Mouse (Mus musculus): ENCODE results near the gene Bmp2. TPM values are rescaled to one million over a fixed set of nuclear protein-coding genes. Genes with fewer than 3 reads are reported as not detected.

Gene Bmp2
- total RNA-seq (2021) = 10 to 100 TPM in 1 of 2 experiments, 1 to 10 TPM in 1; 9.4 to 12.8 TPM
- long read RNA-seq, experiment 1, transcript Bmp2-201 (3 exons, 3,555 nt) = major isoform, 14 of 30 reads
- long read RNA-seq, experiment 1, partial matches to known transcripts = 5 of 30 reads
- long read RNA-seq, experiment 1, other reads (novel, unspliced or antisense) = 11 of 30 reads
- long read RNA-seq, experiment 2, transcript Bmp2-201 (3 exons, 3,555 nt) = major isoform, 5 of 11 reads
- long read RNA-seq, experiment 2, partial matches to known transcripts = 1 of 11 reads
- long read RNA-seq, experiment 2, other reads (novel, unspliced or antisense) = 5 of 11 reads

DNA sequence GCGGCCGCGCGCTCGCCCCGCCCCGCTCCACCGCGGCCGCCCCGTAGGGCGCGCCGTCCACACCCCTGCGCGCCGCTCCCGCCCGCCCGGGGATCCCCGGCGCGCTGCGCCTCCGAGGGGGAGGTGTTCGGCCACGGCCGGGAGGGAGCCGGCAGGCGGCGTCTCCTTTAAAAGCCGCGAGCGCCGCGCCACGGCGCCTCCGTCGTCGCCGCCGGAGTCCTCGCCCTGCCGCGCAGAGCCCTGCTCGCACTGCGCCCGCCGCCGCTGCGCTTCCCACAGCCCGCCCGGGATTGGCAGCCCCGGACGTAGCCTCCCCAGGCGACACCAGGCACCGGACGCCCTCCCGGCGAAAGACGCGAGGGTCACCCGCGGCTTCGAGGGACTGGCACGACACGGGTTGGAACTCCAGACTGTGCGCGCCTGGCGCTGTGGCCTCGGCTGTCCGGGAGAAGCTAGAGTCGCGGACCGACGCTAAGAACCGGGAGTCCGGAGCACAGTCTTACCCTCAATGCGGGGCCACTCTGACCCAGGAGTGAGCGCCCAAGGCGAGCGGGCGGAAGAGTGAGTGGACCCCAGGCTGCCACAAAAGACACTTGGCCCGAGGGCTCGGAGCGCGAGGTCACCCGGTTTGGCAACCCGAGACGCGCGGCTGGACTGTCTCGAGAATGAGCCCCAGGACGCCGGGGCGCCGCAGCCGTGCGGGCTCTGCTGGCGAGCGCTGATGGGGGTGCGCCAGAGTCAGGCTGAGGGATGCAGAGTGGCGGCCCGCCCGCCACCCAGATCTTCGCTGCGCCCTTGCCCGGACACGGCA, at the start of gene Bmp2:
Gene Bmp2, plus strand, starts transcription at position 129 of the 811 bp plus-strand sequence.
- DNase-seq = peak; percentile 88

DNA sequence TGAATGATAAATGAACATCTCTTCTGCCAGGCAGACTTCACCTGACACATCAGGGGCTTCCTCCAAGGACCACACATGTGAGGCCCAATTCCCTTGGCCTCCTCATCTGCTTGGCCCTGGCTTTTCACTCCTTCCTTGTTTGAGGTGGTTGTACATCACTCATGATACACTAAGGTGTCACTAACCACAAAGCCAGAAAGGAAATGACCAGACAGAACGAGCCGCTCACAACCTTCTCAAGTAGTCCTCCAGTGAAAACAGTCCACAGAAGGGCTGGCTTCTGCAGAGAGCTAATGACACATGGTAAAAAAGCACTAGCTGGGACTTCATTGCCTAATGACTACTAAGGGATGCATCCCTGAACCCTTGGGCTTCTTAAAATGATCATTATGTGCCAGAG, 46.3 kb upstream of the Bmp2 start:
- no peak for DNase-seq

DNA sequence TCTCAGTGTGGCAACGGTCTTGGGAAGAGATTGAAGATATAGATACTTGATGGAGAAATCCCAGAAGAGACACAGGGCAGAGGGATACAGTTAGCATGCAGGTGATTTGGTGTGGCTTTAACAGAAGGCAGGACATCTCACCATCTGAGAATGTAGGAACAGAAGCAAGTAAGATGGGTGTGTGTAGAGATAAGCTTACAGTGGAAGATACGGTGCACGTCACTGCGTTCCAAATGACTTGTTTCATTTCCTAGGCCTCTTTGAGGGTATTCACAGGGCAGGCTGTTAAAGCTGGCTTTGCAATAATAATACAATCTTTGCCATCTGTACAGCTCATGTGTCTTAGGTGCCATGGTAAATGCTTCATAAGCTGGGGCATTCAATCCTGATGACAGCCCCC, 44.9 kb upstream of the Bmp2 start:
- DNase-seq = no peak

DNA sequence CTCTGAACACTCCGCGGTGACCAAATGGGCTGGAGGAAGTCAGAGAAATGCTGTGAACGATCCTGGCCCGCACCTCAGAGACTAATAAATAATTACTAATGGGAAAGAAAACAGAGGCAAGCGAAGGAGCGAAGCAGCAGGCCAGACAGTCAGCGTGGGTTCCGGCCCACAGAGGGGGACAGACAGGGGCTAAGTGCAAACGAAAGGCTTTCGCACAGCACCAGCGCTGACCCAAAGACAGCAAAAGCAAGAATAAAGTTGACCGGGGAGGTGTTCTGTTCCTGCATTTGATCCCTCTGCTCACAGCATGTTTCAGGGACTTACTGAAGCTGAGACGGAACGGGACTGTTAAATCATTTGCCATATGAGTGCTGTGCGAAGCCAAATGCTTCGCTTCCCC, 42.8 kb upstream of the Bmp2 start:
- DNase-seq = no peak

DNA sequence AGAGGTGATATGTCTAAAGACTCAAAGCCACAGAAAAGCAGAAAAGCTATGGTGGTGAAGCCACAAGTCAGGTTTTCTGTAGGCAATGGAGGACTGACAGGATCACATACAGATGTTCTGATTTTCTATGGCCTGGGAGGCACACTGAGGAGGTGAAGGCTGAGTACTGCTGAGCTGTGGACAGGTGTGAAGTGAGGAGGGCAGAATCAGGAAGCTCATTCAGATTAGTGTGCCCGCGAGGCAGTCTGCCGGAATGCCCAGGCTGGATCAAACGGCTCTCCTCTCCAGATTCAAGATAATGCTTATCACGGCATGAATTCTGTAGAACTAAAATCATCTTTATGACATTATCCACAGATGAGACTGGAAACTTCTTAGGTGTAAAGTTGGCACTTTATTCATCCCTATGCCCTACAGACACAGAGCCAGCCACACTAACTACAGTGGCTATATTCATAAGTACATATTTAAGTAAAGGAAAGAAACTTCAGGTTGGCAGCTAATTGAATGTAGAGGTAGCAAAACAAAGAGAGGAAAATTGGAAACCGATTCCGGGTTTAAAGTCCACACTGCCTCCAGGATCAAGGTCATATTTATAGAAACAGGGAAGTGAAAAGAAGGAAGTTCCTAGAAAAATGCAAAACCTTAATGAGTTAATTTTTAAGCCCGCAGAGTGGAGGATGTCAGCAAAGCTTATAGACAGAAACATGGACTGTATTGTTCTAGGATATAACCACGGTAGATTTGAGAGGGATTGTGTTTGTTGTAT, 40.8 kb upstream of the Bmp2 start:
- no peak for DNase-seq

DNA sequence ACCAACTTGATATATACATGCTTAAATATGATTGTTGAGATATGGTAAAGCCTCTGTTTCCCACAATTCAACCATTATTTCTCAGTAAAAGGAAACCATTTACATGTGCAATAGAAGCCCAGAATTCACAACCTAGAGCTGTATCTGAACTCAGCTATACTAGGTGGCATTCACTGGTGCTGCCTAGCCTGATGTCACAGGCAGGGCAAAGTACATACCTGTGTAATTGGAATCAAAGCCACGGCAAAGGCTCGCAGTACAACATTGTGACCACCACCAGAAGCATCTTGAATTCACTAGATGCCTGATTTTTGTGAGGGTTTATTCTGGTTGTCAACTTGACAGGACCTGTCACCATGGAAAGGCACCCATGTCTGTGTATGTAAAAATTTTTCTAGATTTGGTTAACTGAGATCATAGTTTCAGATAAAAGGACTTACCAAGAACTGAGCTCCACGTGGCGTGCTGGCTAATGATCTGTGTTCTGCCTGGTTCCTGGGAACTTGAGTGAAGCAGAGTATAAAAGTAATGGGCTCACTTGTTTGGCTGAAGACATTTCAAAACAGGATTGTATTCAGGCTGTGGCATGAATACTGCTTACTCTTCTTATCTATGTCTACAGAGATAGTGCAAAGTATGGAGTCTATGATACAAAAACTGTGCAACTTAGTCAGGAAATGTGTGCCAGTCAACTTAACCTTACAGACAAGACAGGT, 35.5 kb upstream of the Bmp2 start:
- DNase-seq = no peak

DNA sequence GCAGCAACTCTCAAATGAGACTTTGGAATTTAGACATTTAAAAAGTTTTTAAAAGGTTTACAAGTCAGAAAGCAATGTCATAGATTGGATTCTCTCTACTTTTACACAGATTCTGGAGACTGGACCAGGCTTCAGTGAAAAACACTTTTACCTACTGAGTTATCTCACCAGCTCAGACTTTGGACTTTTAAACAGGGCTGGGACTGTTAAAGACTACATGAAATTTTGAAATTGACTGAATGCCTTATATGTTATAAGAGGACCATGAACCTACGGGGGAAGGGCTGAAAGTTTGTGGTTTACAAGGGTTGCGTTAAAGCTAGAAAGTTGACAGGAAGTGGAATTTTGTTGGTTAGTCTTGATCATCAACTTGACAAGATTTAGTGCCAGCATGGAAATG, 34.1 kb upstream of the Bmp2 start:
- no peak for DNase-seq

DNA sequence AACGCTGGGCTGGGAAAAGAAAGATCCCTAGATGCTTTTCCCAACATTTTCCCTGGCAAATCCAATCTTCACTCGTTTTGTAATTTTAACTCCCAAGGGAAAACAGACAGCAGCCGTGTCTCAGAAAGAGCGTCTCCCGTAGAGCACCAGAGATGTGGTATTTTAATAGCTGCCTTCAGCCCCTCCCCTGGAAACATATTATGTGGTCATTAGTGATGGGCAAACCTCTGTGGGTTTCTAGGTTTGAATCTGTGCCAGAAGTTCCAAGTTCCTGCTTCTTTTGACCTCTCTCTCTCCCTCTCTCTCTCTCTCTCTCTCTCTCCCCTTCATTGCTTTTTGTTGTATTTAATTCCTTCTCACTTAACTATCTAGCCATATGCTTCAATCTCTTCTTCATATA, 30.8 kb upstream of the Bmp2 start:
- DNase-seq = no peak

DNA sequence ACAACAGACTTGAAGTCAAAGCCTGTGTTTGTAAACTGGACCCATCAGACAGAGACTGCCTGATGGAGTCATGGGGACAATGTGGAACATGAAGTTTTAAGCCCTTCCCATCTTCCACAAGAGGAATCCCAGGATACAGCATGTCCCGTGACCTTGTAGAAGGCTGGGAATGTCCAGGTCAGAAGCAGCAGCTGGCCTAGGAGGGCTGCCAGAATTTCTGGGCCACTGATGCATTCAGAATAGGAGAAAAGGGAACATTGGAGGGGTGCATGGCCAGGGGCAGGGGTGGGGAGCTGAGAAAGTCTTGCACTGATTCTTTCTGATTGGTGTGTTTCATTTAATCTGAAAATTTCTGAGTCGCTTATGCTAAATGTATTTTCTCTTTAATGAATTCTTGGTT, 29.8 kb upstream of the Bmp2 start:
- DNase-seq = no peak

DNA sequence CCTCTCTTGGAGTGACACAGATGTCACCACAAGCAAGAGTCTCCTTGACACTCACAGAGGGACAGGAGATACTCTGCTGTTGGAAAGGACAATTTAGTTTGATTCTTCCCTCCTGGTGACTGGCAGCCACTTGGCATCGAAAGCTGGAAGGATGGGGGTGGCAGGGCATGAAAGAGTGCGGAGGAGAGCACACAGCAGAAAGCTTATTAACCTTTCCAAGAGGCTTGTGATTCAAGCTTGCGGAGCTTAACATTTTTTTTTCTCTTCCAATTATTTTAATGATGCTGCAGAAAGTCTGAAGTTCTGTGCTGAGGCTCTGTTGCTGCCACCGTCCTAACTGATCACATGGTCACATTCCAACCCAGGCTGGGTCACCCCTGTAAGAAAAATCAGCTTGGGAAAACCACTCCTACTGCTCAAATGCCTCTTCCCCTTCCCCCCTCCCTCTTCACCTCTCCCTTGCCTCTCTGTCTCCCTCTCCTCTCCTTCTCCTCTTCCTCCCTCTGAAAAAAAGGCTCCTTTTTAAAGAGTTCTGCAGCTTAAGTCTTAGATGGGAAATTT, 26.3 kb upstream of the Bmp2 start:
- DNase-seq = no peak

DNA sequence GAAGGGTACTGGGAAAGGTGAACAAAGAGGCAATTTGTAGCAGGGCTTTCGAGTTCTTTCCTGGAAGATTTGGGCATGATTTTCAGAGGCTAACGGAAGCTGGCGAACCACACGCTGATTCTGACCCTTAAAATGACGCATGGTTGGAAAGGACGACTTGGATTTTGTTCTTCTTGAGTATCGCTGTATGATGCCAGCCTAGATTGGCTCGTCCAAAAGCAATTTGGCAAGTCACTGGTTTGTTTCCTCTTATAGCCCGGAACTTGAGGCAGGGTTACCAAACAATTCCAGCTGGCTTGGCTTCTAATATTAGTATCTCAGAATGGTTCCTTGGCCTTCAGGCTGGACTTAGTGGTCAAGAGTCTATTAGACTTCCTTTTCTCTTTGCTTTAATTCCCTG, 22.6 kb upstream of the Bmp2 start:
- DNase-seq = no peak

DNA sequence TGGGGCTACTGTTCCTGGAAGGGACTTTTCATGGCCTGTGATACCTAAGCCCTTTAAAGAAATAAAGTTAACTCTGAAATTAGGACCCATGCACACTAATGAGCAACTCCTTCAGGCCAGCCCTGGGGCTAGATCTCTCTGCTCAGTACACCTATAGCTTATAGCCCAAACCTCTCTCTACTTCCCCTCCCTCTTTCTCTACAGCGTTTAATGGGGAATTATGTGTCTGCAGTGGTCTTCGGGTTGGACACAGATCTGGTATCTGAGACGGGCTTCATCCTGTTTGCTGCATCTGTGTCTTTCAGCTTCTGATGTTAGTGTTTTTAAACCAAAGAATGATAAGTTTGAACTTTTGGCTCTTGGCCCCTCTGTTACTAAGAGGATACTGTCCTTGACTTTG, 18.9 kb upstream of the Bmp2 start:
- no peak for DNase-seq

DNA sequence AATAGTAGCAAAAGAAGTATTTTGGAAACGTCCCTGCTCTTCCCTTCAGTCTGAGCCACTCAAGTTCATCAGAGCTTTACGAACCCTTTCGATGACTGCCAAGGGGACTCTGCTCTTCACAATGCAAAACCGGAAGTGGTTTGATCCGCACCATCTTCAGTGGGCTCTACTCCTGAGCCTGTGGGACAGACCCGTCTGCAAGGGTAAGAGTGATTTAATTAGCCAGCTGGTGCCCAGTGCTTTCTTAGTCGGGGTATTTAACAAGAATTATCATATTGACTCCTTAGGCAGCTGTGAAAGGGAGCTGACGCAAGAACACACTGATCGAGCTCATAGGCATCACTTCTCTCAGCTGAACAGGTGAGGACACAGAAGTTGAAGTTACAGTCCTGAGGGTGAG, 16.5 kb upstream of the Bmp2 start:
- DNase-seq = no peak

DNA sequence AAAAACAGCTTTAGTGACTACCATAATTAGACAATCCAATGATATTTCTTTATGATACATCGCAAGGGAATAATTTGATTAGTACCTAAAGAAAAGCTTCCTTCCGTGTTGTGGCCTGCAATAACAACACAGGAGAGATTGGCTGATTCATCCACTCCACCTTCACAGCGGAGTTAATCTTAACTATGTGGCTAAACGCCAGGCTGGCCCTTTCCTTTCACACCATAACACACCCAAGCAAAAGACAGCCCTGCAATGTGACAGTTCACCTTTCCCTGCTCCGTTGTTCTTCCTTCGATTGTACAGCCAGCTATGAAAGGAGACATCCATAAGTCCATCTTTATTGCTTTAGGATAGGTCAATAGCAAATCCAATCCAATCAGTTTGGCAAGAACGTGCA, 15.1 kb upstream of the Bmp2 start:
- no peak for DNase-seq

DNA sequence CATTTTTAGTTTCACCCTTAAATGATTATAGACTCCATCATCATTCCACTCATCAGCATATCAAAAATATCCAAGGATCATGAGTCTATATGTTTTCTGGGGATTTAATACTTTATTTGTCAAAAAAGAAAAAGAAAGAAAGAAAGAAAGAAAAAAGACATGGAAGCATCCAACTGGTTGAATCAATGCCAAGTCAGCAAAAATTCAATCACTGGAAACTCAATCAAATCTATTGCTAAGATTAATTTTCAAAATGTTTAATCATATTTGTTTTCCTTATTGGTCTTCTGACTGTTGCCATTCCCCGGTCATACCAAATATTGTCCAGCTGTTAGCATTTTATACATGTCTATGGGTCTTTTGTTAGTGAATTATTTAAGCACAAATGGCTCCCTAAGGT, 11.3 kb upstream of the Bmp2 start:
- no peak for DNase-seq

DNA sequence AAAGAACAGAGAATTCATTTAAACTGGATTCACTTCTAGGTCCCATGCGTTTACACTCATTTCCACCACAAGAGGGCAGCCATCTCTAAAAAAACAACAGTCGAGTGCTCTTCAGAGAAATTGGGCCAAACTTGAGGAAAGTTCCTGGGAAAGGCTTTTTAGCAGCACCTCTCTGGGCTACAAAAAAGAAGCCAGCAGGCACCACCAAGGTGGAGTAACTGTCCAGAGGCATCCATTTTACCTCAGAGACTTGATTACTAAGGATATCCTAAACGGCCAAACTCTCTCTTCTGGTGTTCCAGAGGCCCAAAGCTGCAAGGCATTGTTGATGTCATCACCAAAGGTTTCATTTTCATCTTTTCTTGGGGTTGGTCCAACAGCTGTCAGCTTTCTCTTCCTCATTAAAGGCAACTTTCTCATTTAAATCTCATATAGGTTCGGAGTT, 1.7 kb upstream of the Bmp2 start:
- peak; percentile 71 for DNase-seq

DNA sequence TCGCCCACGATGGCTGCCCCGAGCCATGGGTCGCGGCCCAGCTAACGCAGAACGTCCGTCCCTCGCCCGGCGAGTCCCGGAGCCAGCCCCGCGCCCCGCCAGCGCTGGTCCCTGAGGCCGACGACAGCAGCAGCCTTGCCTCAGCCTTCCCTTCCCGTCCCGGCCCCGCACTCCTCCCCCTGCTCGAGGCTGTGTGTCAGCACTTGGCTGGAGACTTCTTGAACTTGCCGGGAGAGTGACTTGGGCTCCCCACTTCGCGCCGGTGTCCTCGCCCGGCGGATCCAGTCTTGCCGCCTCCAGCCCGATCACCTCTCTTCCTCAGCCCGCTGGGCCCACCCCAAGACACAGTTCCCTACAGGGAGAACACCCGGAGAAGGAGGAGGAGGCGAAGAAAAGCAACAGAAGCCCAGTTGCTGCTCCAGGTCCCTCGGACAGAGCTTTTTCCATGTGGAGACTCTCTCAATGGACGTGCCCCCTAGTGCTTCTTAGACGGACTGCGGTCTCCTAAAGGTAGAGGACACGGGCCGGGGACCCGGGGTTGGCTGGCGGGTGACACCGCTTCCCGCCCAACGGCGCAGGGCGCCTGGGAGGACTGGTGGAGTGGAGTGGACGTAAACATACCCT, 995 bp downstream of the Bmp2 start:
- DNase-seq = peak; percentile 62

DNA sequence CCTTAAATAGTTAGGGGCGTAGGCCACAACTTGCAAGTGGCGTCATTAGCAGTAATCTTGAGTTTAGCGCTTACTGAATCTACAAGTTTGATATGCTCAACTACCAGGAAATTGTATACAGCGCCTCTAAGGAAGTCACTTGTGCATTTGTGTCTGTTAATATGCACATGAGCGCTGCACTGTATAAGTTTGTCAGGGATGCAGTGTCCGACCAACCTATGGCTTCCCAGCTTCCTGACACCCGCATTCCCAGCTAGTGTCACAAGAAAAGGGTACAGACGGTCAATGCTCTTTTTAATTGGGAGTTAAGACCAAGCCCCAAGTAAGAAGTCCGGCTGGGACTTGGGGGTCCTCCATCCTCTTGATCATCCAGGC, 1.9 kb downstream of the Bmp2 start:
- no peak for DNase-seq

DNA sequence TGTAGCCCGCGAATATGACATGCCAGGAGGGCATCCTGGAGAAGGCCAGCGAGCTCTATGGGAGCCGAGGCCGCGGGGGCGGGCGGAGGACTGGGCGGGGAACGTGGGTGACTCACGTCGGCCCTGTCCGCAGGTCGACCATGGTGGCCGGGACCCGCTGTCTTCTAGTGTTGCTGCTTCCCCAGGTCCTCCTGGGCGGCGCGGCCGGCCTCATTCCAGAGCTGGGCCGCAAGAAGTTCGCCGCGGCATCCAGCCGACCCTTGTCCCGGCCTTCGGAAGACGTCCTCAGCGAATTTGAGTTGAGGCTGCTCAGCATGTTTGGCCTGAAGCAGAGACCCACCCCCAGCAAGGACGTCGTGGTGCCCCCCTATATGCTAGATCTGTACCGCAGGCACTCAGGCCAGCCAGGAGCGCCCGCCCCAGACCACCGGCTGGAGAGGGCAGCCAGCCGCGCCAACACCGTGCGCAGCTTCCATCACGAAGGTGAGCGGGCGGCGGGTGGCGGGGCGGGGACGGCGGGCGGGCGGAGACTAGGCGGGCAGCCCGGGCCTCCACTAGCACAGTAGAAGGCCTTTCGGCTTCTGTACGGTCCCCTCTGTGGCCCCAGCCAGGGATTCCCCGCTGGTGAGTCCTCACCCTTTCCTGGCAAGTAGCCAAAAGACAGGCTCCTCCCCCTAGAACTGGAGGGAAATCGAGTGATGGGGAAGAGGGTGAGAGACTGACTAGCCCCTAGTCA, 2.5 kb downstream of the Bmp2 start:
- DNase-seq = peak; percentile 83

DNA sequence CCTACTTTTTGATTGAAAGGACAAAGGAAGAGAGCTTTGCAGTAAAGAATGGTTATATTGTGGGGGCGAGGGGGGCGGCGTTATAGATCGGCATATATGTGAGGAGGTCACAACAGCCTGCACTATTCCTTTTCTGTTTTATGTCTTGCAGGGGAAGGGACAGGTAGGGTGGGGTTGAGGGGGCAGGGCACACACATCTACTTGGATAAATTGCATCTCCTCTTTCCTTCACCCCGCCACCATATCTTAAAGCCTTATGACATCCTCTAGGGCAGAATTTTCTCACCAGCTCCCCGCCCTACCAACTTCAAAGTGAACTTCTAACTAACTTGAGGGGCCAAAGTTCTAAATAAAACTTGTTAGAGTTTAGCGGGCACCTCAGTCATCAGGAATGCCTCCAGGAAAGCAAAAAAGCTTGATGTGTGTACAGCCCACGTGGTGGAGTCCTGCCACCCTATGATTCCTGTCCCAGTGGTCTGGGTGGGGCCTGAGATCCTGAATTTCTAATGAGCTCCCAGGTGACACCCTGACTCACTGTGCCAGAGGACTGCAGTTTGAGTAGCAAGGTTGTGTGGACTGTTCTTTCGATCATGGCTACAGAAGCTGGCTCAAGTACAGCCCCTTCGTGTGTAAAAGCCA, 12.4 kb downstream of the Bmp2 start:
- no peak for DNase-seq

Data from adrenal gland, postnatal 10 days (tissue).